Mouse (Mus musculus): ENCODE measurements at regions not wholly inside any gene's neighbourhood (a gene's known extent, or its start where the extent isn't known, plus 50 kb on each side); places are given as distances from the start of the nearest gene placed in this dataset.
A peak's percentile ranks its signal among the peaks of the same experiment; 100 is the strongest.

DNA sequence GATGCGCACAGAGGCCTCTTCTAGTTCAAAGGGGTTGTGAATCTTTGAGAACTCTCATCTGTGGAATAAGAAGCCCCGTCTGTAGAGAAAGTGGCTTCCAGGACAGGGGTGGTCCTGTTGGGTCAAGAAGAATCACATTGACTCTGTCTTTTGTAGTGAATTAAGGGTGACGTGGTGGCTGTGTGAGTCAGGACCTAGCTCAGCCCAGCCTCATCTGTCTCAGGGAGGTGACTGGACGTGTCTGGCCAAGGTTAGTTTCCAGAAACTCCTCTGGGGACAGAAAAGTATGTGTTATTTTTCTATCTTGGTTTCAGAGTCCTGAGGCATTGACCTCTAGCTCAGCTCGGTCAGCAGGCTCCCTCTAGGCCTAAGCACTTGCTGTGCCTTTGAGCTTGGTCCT lies 73.3 kb upstream of the Lep start:
- DNase-seq: peak; percentile 86

DNA sequence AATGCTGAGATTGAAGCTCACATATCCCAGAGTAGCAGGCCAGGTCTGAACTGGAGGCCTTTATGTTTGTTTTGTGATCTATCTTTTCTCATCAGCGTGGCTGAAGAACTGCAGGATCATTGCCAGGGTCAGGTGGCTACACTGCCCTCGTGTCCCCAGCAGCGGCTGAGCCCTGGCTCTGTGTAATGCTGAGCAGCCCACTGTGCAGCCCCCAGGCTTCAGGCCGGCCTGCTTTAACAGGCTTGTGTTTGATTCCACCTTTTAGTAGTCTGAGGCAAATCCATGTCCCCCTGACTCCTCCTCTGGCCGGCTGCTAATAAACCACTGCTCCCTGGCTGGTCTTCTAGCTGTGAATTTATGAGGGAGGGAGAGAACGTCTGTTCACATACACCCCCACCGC lies 72.6 kb upstream of the Lep start:
- DNase-seq: peak; percentile 30

DNA sequence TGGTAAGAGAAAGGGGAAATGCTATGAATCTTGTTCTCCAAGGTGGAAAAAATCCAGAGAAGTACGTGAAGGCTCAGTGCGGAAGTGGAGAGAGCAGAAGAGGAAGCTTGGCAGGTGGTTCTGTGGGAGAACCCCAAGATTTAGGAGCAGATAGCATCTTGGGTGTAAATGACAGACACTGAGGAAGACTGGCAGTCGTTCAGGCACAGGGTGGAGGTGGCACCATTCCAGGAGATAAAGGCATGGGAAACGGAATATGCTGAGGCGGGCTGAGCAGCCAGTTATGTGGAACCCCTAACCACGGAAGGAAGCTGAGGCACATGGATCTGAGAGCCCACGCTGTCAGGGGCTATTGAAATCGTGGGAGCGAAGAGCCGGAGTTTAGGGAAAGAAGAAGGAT lies 70.6 kb upstream of the Lep start:
- DNase-seq: no peak

DNA sequence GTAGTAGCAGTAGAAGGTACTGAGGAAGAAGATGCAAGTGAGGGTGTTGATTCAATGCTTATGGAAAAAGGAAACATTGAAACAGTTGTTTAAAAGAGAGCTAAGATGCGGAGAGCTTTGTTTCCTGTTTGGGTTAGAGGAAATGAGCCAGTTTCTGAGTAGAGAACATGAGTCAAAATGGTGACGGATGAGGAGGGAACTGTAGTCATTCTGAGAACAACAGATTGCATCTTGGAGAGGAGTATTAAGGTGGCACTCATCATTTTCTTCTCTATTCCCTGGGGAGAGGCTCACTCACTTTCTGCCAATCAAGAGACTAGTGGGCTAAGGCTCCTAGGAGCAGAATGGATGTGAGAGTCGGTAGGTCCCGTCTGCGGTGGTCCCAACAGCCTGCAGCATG lies 69.8 kb upstream of the Lep start:
- DNase-seq: no peak

DNA sequence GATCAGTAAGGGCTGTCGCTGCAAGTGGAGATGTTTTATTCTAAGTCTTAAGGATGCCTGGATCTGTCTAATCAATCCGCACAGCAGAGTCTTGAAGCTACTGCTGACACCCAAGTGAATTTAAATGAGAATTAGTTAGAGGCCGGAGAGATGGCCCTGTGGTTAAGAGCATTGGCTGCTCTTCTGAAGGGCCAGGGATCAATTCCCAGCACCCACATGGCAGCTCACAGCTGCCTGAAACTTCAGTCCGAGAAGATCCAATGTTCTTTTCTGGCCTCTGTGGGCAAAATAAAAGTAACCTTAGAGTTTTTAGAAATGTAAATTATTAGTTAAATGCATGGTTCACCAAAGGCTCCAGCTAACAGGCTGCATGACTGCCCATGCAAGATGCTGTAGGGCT lies 65.5 kb upstream of the Lep start:
- no peak for DNase-seq

DNA sequence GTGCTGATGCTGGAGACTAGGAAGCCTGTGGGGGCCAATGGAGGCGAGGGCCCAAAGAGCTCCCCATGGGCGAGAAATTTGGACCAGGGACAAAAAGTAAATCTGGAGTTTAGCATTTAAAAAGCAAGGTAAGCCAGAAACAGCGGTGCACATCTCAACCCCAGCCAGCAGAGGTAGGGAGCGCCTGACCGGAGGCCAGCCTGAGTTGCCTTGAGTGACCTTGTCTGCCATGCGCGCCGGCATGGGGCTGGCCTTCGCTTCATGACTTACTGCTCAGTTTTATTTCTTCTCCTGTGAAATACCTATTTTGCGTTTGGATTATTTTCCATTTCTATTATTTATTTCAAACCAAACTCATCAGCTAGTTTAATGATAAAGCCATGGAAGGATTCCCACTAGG lies 64.3 kb upstream of the Lep start:
- DNase-seq: peak; percentile 55

DNA sequence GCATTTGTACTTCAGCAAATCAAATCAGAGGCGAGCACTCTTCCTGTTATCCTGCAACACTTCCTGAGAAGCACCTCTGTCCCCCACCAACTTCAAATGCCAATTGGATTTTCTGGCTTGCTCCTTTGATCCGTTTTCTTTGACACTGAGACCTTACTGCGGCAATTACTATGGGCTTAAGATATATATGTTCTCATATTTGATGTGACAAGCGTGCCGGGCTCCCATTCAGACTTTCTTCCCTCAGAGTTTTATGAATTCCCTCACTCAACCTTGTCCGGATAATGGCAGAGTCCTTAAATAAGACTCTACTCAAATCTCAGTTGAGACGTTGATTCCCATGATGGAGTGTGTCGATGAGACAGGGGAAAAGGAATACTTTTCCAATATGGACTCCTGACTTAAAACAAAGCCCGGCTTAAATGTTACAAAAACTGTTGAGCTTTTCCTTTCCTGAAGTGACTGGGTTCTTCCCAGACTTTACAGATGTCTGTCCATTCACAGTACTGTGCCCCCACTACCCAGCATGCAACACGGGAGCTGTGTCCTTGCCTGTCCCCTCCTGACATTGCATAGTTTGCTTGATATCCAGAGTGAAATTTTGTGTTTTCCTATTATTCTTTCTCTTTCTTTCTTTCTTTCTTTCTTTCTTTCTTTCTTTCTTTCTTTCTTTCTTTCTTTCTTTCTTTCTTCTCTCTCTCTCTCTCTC lies 60.5 kb upstream of the Lep start:
- DNase-seq: no peak

DNA sequence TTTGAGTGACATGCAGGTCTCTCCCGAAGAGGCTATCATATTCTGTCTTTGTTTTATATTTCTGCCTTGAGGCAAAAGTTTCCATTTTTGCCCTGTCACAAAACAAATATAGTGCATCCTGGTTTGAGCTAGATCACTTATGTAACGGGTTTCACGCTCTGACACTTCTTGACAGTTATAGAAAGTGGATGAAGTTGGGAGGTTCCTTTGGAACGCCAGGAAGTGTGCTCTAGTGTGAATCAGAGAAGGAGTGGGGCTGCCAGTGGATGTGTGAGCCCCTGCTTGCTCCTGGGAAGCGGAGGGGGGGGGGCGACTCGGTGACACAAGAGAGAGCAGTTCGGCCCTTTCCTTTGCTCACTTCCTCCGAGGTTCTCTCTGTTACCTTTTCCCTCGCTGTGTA lies 57.9 kb upstream of the Lep start:
- DNase-seq: no peak

DNA sequence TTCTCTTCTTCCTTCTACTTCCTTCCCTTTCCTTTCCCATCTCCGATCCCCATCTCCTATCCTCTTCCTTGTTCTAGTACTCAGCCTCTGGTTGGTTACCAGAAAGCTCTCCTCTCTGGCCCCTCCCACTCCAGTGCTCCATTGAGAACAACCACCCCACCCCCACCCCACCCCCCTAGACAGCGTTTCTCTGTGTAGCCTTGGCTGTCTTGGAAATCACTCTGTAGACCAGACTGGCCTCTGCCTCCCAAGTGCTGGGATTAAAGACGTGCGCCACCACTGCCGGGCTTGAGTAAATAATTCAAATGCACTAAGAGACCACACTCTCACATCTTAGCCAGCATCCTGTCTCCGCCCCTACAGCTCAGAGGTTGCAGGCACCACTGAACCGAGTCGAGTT lies 57.2 kb upstream of the Lep start:
- no peak for DNase-seq

DNA sequence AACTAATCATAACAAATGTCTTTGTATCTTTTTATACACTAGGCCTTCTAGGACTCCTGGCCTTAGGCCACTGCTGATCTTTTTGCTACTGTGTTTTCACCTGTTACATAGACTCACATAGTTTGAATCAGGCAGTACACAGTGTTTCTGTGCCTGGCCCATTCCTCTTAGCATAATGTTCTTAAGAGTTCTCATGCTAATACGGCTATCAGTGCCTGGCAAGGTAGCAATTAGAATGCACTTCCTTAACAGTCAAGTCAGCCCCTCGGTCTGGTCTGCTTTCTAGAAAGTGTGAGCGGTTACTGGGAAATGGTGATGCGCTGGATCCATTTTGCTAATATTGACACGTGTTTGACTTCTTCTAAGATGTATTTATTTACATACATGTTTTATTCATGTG lies 54.2 kb upstream of the Lep start:
- no peak for DNase-seq
